Mouse (Mus musculus): Measurements from ENCODE around the gene Esm1. TPM values are rescaled to one million over a fixed set of nuclear protein-coding genes. Genes with fewer than 3 reads are reported as not detected.

The Esm1 gene
- 0.84 and 1.2 TPM in 2 replicates for polyA plus RNA-seq (2015; fragmentation: Nextera tagmentation; extraction: Ambion mirVana)

GRCm38 (mm10) chr13:113209624-113210023 is at the start of gene Esm1:
Esm1 (plus strand) TSS chr13:113209659.
- H3K4me1 ChIP-seq (replicated peaks; ENCODE audit: control insufficient read depth, insufficient read depth, low read length), result no peaks in the 10 kb centered on the region
- H3K9ac ChIP-seq (replicated peaks; ENCODE audit: low read depth, low read length), result no peak within 1 kb of the TSS
- no peak within 1 kb of the TSS for H3K4me3 ChIP-seq (replicated peaks; ENCODE audit: low read length)
- no peak for ATAC-seq
- no peak within 1 kb of the TSS for H3K4me2 ChIP-seq (ENCODE audit: low read length)
- no peaks in the 10 kb centered on the region for H3K36me3 ChIP-seq (ENCODE audit: control insufficient read depth, insufficient read depth)
- no peak within 1 kb of the TSS for H3K27ac ChIP-seq (ENCODE audit: low read length)
- no peaks in the 10 kb centered on the region for H3K9me3 ChIP-seq (ENCODE audit: control insufficient read depth, low read length)
- H3K27me3 ChIP-seq (replicated peaks; ENCODE audit: control insufficient read depth, insufficient read depth, low read length), result no peaks in the 10 kb centered on the region
- WGBS, result 47% methylated on average over 15 of the region's 15 CpGs

- H3K4me1 ChIP-seq (replicated peaks; ENCODE audit: control insufficient read depth, insufficient read depth, low read length), result no peaks in the 10 kb centered on the region
- H3K9ac ChIP-seq (replicated peaks; ENCODE audit: low read depth, low read length), result no peak overlapping the region
- no peaks in the 10 kb centered on the region for H3K9me3 ChIP-seq (ENCODE audit: control insufficient read depth, low read length)
- 92% methylated on average over 5 of the region's 5 CpGs for WGBS
- H3K4me2 ChIP-seq (ENCODE audit: low read length), result no peak overlapping the region
- H3K4me3 ChIP-seq (replicated peaks; ENCODE audit: low read length), result no peak overlapping the region
- no peak overlapping the region for H3K27ac ChIP-seq (ENCODE audit: low read length)
- H3K36me3 ChIP-seq (ENCODE audit: control insufficient read depth, insufficient read depth), result no peaks in the 10 kb centered on the region
- H3K27me3 ChIP-seq (replicated peaks; ENCODE audit: control insufficient read depth, insufficient read depth, low read length), result no peaks in the 10 kb centered on the region
- no peak for ATAC-seq
These were observed 45.0 kb upstream of the Esm1 start for GRCm38 (mm10) chr13:113164252-113165005.

- ATAC-seq, result no peak
- Histone ChIP-seq H3K9ac (replicated peaks; ENCODE audit: low read depth, low read length) (no peak overlapping the region), H3K4me3 (replicated peaks; ENCODE audit: low read length) (no peak overlapping the region), H3K4me1 (replicated peaks; ENCODE audit: control insufficient read depth, insufficient read depth, low read length) (no peaks in the 10 kb centered on the region), H3K27me3 (replicated peaks; ENCODE audit: control insufficient read depth, insufficient read depth, low read length) (no peaks in the 10 kb centered on the region), H3K4me2 (ENCODE audit: low read length) (no peak overlapping the region), H3K27ac (ENCODE audit: low read length) (no peak overlapping the region), H3K9me3 (ENCODE audit: control insufficient read depth, low read length) (no peaks in the 10 kb centered on the region), H3K36me3 (ENCODE audit: control insufficient read depth, insufficient read depth) (no peaks in the 10 kb centered on the region)
- WGBS, result 76% methylated on average over 9 of the region's 9 CpGs
These were observed 41.4 kb upstream of the Esm1 start for GRCm38 (mm10) chr13:113168018-113168534.

DNA sequence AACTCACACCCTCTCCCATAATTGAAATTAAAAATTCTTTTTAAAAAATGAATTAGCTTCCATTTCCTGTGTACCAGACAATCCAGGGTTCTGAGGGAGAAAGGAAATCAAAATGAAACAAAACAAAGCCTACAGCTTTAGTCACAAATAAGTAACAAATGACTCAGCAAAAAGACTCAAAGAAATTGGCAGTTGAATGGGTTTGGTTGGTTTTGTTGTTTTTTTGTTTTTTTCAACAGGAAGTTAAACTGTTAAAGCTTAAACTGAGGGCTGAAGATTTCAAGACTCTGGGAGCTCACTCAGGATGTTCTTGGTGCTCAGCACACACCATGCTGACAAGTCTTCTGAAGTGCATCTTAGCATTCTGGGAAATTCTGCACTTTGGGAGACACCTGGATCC is 39.2 kb upstream of the Esm1 start:
- H3K4me3 ChIP-seq (replicated peaks; ENCODE audit: low read length), result no peak overlapping the region
- no peaks in the 10 kb centered on the region for H3K36me3 ChIP-seq (ENCODE audit: control insufficient read depth, insufficient read depth)
- H3K9ac ChIP-seq (replicated peaks; ENCODE audit: low read depth, low read length), result no peak overlapping the region
- no peaks in the 10 kb centered on the region for H3K27me3 ChIP-seq (replicated peaks; ENCODE audit: control insufficient read depth, insufficient read depth, low read length)
- no peak overlapping the region for H3K27ac ChIP-seq (ENCODE audit: low read length)
- ATAC-seq, result no peak
- H3K4me2 ChIP-seq (ENCODE audit: low read length), result no peak overlapping the region
- no peaks in the 10 kb centered on the region for H3K4me1 ChIP-seq (replicated peaks; ENCODE audit: control insufficient read depth, insufficient read depth, low read length)
- H3K9me3 ChIP-seq (ENCODE audit: control insufficient read depth, low read length), result no peaks in the 10 kb centered on the region

DNA sequence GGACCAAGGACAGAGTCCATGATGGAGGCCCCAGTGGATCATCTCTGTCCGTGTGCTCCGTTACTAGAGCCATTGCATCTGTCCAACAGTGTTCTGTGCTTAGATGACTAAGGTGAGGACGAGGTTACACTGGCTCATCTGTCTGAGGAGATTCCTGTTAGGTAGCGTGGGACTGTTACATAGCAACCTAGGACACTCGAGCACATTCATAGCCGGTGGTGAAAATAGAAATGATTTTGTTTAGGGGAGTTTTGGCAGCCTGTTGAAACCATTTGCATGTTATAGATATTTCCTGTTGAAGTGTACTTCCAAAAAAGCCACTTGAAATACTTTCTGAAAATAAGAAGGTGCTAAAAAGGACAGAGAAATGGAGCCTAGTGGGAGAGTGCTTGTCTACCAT is 35.3 kb upstream of the Esm1 start:
- Histone ChIP-seq H3K27ac (ENCODE audit: low read length) (no peak overlapping the region), H3K9ac (replicated peaks; ENCODE audit: low read depth, low read length) (no peak overlapping the region), H3K4me2 (ENCODE audit: low read length) (no peak overlapping the region), H3K4me1 (replicated peaks; ENCODE audit: control insufficient read depth, insufficient read depth, low read length) (no peaks in the 10 kb centered on the region), H3K27me3 (replicated peaks; ENCODE audit: control insufficient read depth, insufficient read depth, low read length) (no peaks in the 10 kb centered on the region), H3K4me3 (replicated peaks; ENCODE audit: low read length) (no peak overlapping the region), H3K9me3 (ENCODE audit: control insufficient read depth, low read length) (no peaks in the 10 kb centered on the region), H3K36me3 (ENCODE audit: control insufficient read depth, insufficient read depth) (no peaks in the 10 kb centered on the region)
- ATAC-seq, result no peak
- 94% methylated on average over 6 of the region's 6 CpGs for WGBS

DNA sequence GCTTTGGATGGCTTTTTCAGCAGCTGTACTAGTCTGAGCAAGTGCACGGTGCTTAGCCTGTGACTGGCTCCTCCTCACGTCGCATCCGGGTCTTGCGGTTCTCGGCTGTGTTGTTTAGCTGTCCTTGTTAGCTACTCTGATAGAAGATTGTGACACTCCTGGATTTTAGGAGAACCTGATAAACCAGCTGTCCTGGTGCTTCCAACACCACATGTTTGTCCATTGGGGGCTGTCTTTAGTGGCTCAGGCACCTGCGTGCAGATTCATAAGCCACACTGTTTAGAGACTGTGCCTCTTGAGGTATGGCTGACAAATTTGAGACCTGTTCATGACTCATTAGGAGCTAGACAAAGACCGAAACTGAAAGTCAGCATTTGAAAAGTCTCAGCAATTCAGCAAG is 26.1 kb upstream of the Esm1 start:
- H3K27me3 ChIP-seq (replicated peaks; ENCODE audit: control insufficient read depth, insufficient read depth, low read length), result no peaks in the 10 kb centered on the region
- H3K27ac ChIP-seq (ENCODE audit: low read length), result no peak overlapping the region
- H3K4me2 ChIP-seq (ENCODE audit: low read length), result no peak overlapping the region
- no peaks in the 10 kb centered on the region for H3K4me1 ChIP-seq (replicated peaks; ENCODE audit: control insufficient read depth, insufficient read depth, low read length)
- ATAC-seq, result no peak
- no peaks in the 10 kb centered on the region for H3K9me3 ChIP-seq (ENCODE audit: control insufficient read depth, low read length)
- H3K9ac ChIP-seq (replicated peaks; ENCODE audit: low read depth, low read length), result no peak overlapping the region
- H3K36me3 ChIP-seq (ENCODE audit: control insufficient read depth, insufficient read depth), result no peaks in the 10 kb centered on the region
- WGBS, result 94% methylated on average over 8 of the region's 8 CpGs
- H3K4me3 ChIP-seq (replicated peaks; ENCODE audit: low read length), result no peak overlapping the region

- Histone ChIP-seq H3K27me3 (replicated peaks; ENCODE audit: control insufficient read depth, insufficient read depth, low read length) (no peaks in the 10 kb centered on the region), H3K36me3 (ENCODE audit: control insufficient read depth, insufficient read depth) (no peaks in the 10 kb centered on the region), H3K4me3 (replicated peaks; ENCODE audit: low read length) (no peak overlapping the region), H3K9me3 (ENCODE audit: control insufficient read depth, low read length) (no peaks in the 10 kb centered on the region), H3K9ac (replicated peaks; ENCODE audit: low read depth, low read length) (no peak overlapping the region), H3K4me2 (ENCODE audit: low read length) (no peak overlapping the region), H3K4me1 (replicated peaks; ENCODE audit: control insufficient read depth, insufficient read depth, low read length) (no peaks in the 10 kb centered on the region), H3K27ac (ENCODE audit: low read length) (no peak overlapping the region)
- 83% methylated on average over 4 of the region's 4 CpGs for WGBS
- no peak for ATAC-seq
These were observed 25.7 kb upstream of the Esm1 start for GRCm38 (mm10) chr13:113183720-113184119.

DNA sequence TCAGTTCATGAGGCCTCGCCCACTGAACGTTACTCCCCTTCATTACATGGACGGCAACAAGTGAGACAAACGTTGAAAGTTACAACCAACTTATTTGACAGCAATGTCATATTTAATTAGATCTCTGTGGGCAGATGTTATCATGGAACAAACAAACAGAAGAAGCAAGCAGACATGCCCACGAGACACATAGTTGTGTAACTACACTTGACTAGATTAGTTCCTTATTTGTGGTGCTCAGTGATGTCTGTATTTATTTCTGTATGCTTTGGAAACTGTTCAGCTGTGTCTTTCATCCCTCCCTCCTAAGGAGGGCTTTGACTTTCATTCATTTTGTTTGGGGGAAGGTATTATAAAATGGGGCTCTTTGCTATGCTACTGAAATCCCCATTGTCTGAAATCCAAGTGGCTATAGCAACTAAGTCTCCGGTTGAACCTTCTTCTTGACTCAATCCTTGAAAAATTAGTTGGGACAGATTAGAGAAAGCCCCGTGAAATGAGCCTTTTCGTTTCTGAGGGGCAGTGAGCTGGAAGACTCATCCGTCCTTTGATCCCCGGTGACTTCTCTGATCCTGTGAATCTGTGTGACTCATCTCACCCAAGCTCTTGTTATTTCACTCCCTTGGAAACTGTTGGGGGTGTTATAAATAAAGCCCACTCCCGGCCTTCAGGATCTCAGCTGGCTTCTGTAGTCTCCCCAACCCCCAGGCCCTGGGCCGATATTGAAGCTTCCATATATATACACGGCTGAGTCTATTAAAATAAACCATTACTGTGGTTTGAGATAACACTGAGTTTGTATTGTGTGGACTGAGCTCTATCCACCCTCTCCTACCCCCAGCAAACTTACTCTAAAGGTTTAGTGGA is 12.4 kb upstream of the Esm1 start:
- no peak overlapping the region for H3K9ac ChIP-seq (replicated peaks; ENCODE audit: low read depth, low read length)
- H3K4me2 ChIP-seq (ENCODE audit: low read length), result no peak overlapping the region
- H3K27me3 ChIP-seq (replicated peaks; ENCODE audit: control insufficient read depth, insufficient read depth, low read length), result no peaks in the 10 kb centered on the region
- no peaks in the 10 kb centered on the region for H3K4me1 ChIP-seq (replicated peaks; ENCODE audit: control insufficient read depth, insufficient read depth, low read length)
- H3K36me3 ChIP-seq (ENCODE audit: control insufficient read depth, insufficient read depth), result no peaks in the 10 kb centered on the region
- no peak overlapping the region for H3K4me3 ChIP-seq (replicated peaks; ENCODE audit: low read length)
- no peak for ATAC-seq
- H3K9me3 ChIP-seq (ENCODE audit: control insufficient read depth, low read length), result no peaks in the 10 kb centered on the region
- H3K27ac ChIP-seq (ENCODE audit: low read length), result no peak overlapping the region
- WGBS, result 61% methylated on average over 13 of the region's 13 CpGs

DNA sequence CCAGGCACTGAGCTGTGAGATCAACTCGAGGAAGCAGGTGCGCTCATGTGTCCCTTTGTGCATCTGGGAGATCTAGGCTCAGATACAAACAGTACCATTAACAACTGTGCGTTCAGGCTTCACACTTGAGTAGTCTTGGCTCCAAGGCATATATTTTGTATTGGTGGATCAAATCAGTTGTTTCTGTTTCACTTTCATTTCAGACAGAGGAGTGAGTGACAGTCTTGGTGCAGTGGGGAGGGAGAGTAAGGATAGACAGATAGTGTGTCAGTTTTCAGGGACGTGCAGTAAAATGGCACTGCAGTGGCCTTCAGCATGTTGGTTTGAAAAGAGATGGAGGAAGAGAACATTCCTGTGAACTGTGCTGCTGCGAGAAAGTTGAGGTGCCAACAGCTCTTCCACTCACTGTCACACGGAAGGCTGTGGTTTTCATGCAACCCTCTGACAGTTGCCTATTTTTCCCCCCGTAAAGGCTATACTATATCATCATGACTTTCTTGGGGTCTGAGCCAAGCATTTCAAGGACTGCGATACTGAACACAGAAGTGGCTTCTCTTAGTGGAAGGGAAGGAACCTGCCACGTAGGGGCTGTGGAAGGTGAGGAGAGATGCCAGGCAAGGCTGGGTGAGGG is 11.5 kb upstream of the Esm1 start:
- Histone ChIP-seq H3K9ac (replicated peaks; ENCODE audit: low read depth, low read length) (no peak overlapping the region), H3K36me3 (ENCODE audit: control insufficient read depth, insufficient read depth) (no peaks in the 10 kb centered on the region), H3K27ac (ENCODE audit: low read length) (no peak overlapping the region), H3K27me3 (replicated peaks; ENCODE audit: control insufficient read depth, insufficient read depth, low read length) (no peaks in the 10 kb centered on the region), H3K4me2 (ENCODE audit: low read length) (no peak overlapping the region), H3K4me3 (replicated peaks; ENCODE audit: low read length) (no peak overlapping the region), H3K4me1 (replicated peaks; ENCODE audit: control insufficient read depth, insufficient read depth, low read length) (no peaks in the 10 kb centered on the region), H3K9me3 (ENCODE audit: control insufficient read depth, low read length) (no peaks in the 10 kb centered on the region)
- ATAC-seq, result no peak
- 83% methylated on average over 9 of the region's 9 CpGs for WGBS
